Mouse (Mus musculus) ES-E14 (cell line): ENCODE results near the gene Hist2h3c2. TPM values are rescaled to one million over a fixed set of nuclear protein-coding genes. Genes with fewer than 3 reads are reported as not detected.

Experiments used
- DNase-seq: peaks from one replicate; pipeline ENCODE4 v3.0.0-alpha.2; 2013; ENCODE audit warnings: low read depth, low spot score
- H3K27ac ChIP-seq: 2 replicates; pipeline ENCODE4 v1.5.1; 2012; ENCODE audit warnings: low read depth, mild to moderate bottlenecking, low read length, moderate library complexity, mixed read lengths; ENCODE audit not compliant: poor library complexity, insufficient read depth, severe bottlenecking
- H3K36me3 ChIP-seq: 2 replicates; pipeline ENCODE4 v1.6.1; 2012; ENCODE audit warnings: mild to moderate bottlenecking, low read length, moderate library complexity, mixed read lengths; ENCODE audit not compliant: control insufficient read depth, poor library complexity, insufficient read depth, severe bottlenecking
- H3K4me1 ChIP-seq, 2 experiments: fragments of 150-350 bp in 1 of 2; sonication (generic) in 1 of 2; 2 replicates each; pipeline ENCODE4 v1.6.1; 2012; ENCODE audit warnings: low read length in 2 of 2, mild to moderate bottlenecking in 1 of 2, mixed read lengths in 1 of 2; ENCODE audit not compliant: control insufficient read depth in 2 of 2, insufficient read depth in 2 of 2, poor library complexity in 1 of 2
- H3K4me3 ChIP-seq, 2 experiments: fragments of 150-350 bp in 1 of 2; sonication (generic) in 1 of 2; 2 replicates each; pipeline ENCODE4 v1.5.1; 2012; ENCODE audit warnings: low read length in 2 of 2, low read depth in 1 of 2, mild to moderate bottlenecking in 1 of 2, mixed read lengths in 1 of 2; ENCODE audit not compliant: insufficient read depth in 1 of 2, poor library complexity in 1 of 2, severe bottlenecking in 1 of 2
- H3K9ac ChIP-seq: 2 replicates; pipeline ENCODE4 v1.6.1; 2012; ENCODE audit warnings: low read depth, mild to moderate bottlenecking, low read length, mixed read lengths; ENCODE audit not compliant: poor library complexity, insufficient read depth, severe bottlenecking
- H3K9me3 ChIP-seq: fragments of 150-350 bp; sonication (generic); 2 replicates; pipeline ENCODE4 v1.6.1; 2012; ENCODE audit warnings: low read depth, mild to moderate bottlenecking, low read length; ENCODE audit not compliant: control insufficient read depth, insufficient read depth
- CHD2 ChIP-seq: IDR thresholded peaks from 2 replicates; pipeline ENCODE4 v1.6.1; 2014; ENCODE audit warnings: mild to moderate bottlenecking, low read depth, low read length, inconsistent platforms
- HCFC1 ChIP-seq: IDR thresholded peaks from 2 replicates; pipeline ENCODE4 v1.6.1; 2012; ENCODE audit warnings: low read length, inconsistent platforms, borderline replicate concordance; ENCODE audit not compliant: insufficient read depth
- MAFK ChIP-seq: IDR thresholded peaks from 2 replicates; pipeline ENCODE4 v1.6.1; 2014; ENCODE audit warnings: mild to moderate bottlenecking, low read depth, low read length, inconsistent platforms; ENCODE audit not compliant: insufficient read depth
- ZC3H11A ChIP-seq: IDR thresholded peaks from 2 replicates; pipeline ENCODE4 v1.6.1; 2012; ENCODE audit warnings: low read depth, mild to moderate bottlenecking, inconsistent platforms, low read length, borderline replicate concordance
- ZNF384 ChIP-seq: IDR thresholded peaks from 2 replicates; pipeline ENCODE4 v1.6.1; 2012; ENCODE audit warnings: low read depth, low read length, inconsistent platforms
- in situ Hi-C, 2 experiments: fragments of 600-800 bp; cut with MboI; formaldehyde crosslinking; loops; one replicate each; pipeline ENCODE4 v1.15.1; 2025; ENCODE audit warnings: low sequenced_read_pairs in 2 of 2, inconsistent platforms in 1 of 2; ENCODE audit not compliant: unreplicated experiment in 2 of 2
- total RNA-seq: library from RNA; depleted of rRNA; stranded (reverse); fragments of 300-350 nt; gene quantifications from 2 replicates; pipeline ENCODE4 v1.2.3, GENCODE M21; 2012

The Hist2h3c2 gene
- total RNA-seq, 1 experiment, result 546 TPM

GRCm38 (mm10) chr3:96197129-96197749 lies 41.7 kb downstream of the Hist2h3c2 start:
- Histone ChIP-seq H3K9ac (peak overlapping the region; percentile 93), H3K9me3 (no peaks in the 10 kb centered on the region), H3K36me3 (no peaks in the 10 kb centered on the region), H3K27ac (peak overlapping the region; percentile 70), H3K4me3 (peak overlapping the region; percentile 75 to 85), H3K4me1 (peaks cover 0 to 4% of the 10 kb centered on the region in 2 experiments; a peak in 1 of 4 replicates)
- in situ Hi-C loops, result no loop called here
- DNase-seq, result peak; percentile 72
- TF ChIP-seq MAFK (peak; percentile 62; the same call in 1 of the 2 replicates), ZNF384 (no peak), CHD2 (peak; percentile 92), HCFC1 (peak; percentile 91), ZC3H11A (no peak)

- in situ Hi-C loops, result no loop called here
- Histone ChIP-seq H3K27ac (peak overlapping the region; percentile 70), H3K9me3 (no peaks in the 10 kb centered on the region), H3K4me1 (peaks cover 0 to 4% of the 10 kb centered on the region in 2 experiments; a peak in 1 of 4 replicates), H3K4me3 (peak overlapping the region; percentile 75 to 85), H3K9ac (peak overlapping the region; percentile 93), H3K36me3 (no peaks in the 10 kb centered on the region)
- no peak for DNase-seq
- TF ChIP-seq CHD2, result no peak
- TF ChIP-seq HCFC1, result no peak
- TF ChIP-seq ZNF384, result no peak
- no peak for TF ChIP-seq ZC3H11A
- TF ChIP-seq MAFK, result no peak
Measured at GRCm38 (mm10) chr3:96196437-96197128, 42.3 kb downstream of the Hist2h3c2 start.

GRCm38 (mm10) chr3:96195616-96196313 lies 43.2 kb downstream of the Hist2h3c2 start:
- no peaks in the 10 kb centered on the region for H3K36me3 ChIP-seq
- peak overlapping the region; percentile 75 to 85; a peak in 1 of 4 replicates for H3K4me3 ChIP-seq
- peaks cover 0 to 4% of the 10 kb centered on the region in 2 experiments; a peak in 1 of 4 replicates for H3K4me1 ChIP-seq
- in situ Hi-C loops, result no loop called here
- H3K9me3 ChIP-seq, result no peaks in the 10 kb centered on the region
- no peak overlapping the region for H3K27ac ChIP-seq
- DNase-seq, result no peak
- no peak for TF ChIP-seq ZNF384
- no peak for TF ChIP-seq MAFK
- TF ChIP-seq ZC3H11A, result no peak
- no peak for TF ChIP-seq CHD2
- TF ChIP-seq HCFC1, result no peak
- H3K9ac ChIP-seq, result peak overlapping the region; percentile 93; the same call in 1 of the 2 replicates

GRCm38 (mm10) chr3:96194966-96195365 lies 44.0 kb downstream of the Hist2h3c2 start:
- no peaks in the 10 kb centered on the region for H3K36me3 ChIP-seq
- no peak for TF ChIP-seq ZC3H11A
- TF ChIP-seq ZNF384, result no peak
- no peak for TF ChIP-seq MAFK
- no peak for TF ChIP-seq CHD2
- no peak for TF ChIP-seq HCFC1
- in situ Hi-C loops, result no loop called here

More at GRCm38 (mm10) chr3:96194966-96195365, 44.0 kb downstream of the Hist2h3c2 start:
- Histone ChIP-seq H3K9me3 (no peaks in the 10 kb centered on the region), H3K4me1 (peaks cover 0 to 4% of the 10 kb centered on the region in 2 experiments; a peak in 1 of 4 replicates), H3K27ac (no peak overlapping the region), H3K4me3 (no peak overlapping the region), H3K9ac (no peak overlapping the region)
- DNase-seq, result no peak
